Mouse (Mus musculus) ES-E14 (cell line): ENCODE results near the gene Nle1.

ENCODE experiments used
- CHD2 ChIP-seq: IDR thresholded peaks from 2 replicates; pipeline ENCODE4 v1.6.1; 2014; ENCODE audit warnings: mild to moderate bottlenecking, low read depth, low read length, inconsistent platforms
- MAFK ChIP-seq: IDR thresholded peaks from 2 replicates; pipeline ENCODE4 v1.6.1; 2014; ENCODE audit warnings: mild to moderate bottlenecking, low read depth, low read length, inconsistent platforms; ENCODE audit not compliant: insufficient read depth
- ZC3H11A ChIP-seq: IDR thresholded peaks from 2 replicates; pipeline ENCODE4 v1.6.1; 2012; ENCODE audit warnings: low read depth, mild to moderate bottlenecking, inconsistent platforms, low read length, borderline replicate concordance
- ZNF384 ChIP-seq: IDR thresholded peaks from 2 replicates; pipeline ENCODE4 v1.6.1; 2012; ENCODE audit warnings: low read depth, low read length, inconsistent platforms

- TF ChIP-seq ZC3H11A (no peak), MAFK (no peak), ZNF384 (no peak), CHD2 (no peak)
Observed at GRCm38 (mm10) chr11:82877726-82878344, 30.4 kb downstream of the Nle1 start.
